Mouse (Mus musculus) urinary bladder, postnatal 10 days (tissue): Measurements from ENCODE around the gene Vmn2r107.

Experiments used
- DNase-seq: peaks from one replicate; pipeline ENCODE4 v3.0.0; 2022; ENCODE audit warnings: low spot score

Gene Vmn2r107

DNA sequence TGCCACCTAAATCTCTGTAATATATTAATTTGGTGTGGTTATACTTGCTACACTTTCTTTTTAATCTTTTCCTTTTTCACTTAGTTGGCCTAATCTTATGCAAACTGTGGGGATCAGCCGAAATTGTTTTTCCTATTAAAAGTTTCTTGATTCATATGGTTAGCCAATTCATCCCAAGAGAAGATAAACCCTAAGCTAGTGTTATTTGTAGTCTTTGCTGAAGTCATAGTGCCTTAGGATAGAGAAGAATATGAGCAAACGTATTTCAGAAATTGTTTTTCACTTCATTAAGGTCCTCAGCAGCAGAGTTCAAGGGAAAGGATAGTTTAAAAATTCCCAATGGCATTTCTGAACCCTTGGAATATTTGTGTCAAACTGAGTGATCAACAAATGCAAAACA, at the start of gene Vmn2r107:
Gene Vmn2r107 (plus strand): TSS at position 301 of the 400 bp plus-strand sequence.
- DNase-seq = no peak

DNA sequence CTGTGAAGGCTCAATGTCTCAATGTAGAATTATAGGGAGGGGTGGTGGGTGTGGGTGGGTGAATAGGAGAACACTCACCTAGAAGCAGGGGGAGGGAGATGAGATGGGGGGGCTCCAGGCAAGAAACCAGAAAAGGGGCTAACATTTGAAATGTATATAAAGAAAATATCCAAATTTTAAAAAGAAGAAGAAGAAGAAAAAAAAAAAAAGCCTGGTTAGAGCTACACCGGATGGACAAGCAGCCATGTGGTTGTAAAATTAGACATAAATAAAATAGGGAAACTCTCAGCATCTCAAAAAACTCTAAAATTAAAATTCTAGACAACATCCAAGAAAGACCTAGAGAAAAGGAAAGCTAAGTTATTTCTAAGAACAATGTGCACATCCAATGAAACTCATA, 39.3 kb upstream of the Vmn2r107 start:
- DNase-seq = no peak

DNA sequence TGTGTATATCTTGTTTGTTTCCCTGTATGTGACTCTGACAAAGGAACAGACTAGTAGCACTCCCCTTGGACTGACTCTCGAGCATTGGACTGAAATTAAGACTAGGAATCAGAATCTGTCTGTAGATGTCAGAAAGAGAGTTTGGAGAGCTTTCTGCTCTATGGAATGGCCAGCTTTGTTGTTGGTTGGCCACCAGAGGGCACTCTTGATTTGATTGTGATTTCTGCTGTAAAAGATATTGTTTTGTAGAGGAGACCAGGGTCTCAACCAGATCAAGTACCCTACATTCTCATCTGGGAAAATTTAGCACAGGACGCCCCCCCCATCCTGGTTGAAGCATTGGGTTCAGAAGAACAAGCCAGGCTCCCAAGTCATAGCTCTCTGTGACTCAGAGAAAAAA, 54.1 kb downstream of the Vmn2r107 start:
- DNase-seq = no peak

DNA sequence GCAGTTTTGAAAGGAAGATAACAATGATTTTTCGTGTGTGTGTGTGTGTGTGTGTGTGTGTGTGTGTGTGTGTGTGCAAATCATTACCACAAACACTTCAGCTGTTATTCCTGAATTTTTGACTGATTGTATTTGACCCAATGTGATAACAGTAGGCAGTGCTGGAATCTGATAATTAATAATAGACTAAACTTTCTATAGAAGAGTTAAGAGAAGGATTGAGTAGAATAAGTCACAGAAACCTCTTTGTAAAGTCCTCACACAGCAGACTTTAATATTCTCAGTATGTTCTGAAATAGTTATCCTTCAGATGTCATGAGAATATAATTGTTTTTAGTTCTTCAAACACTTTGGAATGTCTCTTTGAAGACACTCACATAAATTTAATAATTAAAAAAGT, 68.8 kb downstream of the Vmn2r107 start, which contains the start of gene Vmn1r224:
Gene Vmn1r224 (plus strand): TSS at position 301 of the 400 bp plus-strand sequence.
- no peak for DNase-seq
